Mouse (Mus musculus): ENCODE measurements at regions not wholly inside any gene's neighbourhood (a gene's known extent, or its start where the extent isn't known, plus 50 kb on each side); places are given as distances from the start of the nearest gene placed in this dataset.

DNA sequence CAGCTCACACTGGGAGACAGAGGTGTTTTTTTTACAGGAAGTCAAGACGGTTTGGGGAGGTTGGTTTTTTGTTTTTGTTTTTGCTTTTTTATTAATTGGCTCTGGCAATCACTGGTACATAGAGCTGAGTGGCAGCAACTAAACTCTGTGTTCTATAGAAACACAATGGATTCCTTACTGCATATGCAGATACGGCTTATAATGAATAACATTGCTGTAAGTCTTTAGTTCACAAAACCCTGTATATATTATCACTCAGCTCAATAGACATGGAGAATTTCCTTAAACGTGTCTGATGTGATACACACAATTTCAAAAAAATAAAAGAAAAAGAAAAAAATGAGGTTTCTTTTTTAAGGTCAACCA, 296.0 kb downstream of the Rps29 start:
- WGBS, result 58% methylated on average over 3 of the region's 3 CpGs
- no peaks in the 10 kb centered on the region for H3K9me3 ChIP-seq
- no peaks in the 10 kb centered on the region for H3K36me3 ChIP-seq
- no peak overlapping the region for H3K9ac ChIP-seq
- H3K4me1 ChIP-seq, result no peaks in the 10 kb centered on the region
- H3K4me3 ChIP-seq (replicated peaks), result no peak overlapping the region
- ATAC-seq (ENCODE audit: insufficient read depth, low FRiP score, low read depth), result no peak
- H3K27ac ChIP-seq, result no peak overlapping the region
- H3K4me2 ChIP-seq, result no peak overlapping the region
- no peaks in the 10 kb centered on the region for H3K27me3 ChIP-seq (replicated peaks)

DNA sequence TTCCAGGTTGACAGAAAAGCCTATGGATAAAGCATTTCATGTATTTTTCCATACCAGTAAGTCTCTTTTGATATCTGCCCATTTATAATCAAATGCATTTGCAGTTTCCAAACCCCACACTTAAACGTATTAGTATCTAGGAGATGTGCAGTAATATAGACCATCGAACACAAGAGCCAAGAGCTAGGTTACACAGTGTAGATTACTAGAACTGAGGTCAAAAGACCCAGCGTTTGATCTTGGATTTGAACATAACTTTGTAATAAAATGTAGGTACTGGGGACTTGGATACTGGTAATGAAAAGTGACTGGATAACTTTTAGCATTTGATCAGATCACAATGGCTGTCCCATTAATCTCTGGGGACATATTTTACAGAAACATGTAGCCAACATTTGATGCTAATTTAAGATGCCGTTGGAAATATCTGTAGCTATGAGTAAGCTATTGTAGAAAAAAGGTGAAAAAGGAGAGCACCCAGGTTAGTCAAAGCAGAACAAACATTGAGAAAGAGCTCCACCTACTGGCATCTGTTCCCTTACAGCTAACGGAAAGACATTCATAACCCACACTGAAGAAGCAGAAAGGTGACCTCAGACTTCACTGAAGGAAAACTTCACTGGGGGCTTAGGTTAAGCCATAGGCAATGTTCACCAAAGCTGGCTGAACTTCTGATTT, 296.5 kb downstream of the Rps29 start:
- H3K4me2 ChIP-seq, result no peak overlapping the region
- no peaks in the 10 kb centered on the region for H3K27me3 ChIP-seq (replicated peaks)
- no peak overlapping the region for H3K9ac ChIP-seq
- no peaks in the 10 kb centered on the region for H3K4me1 ChIP-seq
- no peaks in the 10 kb centered on the region for H3K36me3 ChIP-seq
- H3K4me3 ChIP-seq (replicated peaks), result no peak overlapping the region
- no peak for ATAC-seq (ENCODE audit: insufficient read depth, low FRiP score, low read depth)
- 36% methylated on average over 5 of the region's 5 CpGs for WGBS
- H3K27ac ChIP-seq, result no peak overlapping the region
- H3K9me3 ChIP-seq, result no peaks in the 10 kb centered on the region

DNA sequence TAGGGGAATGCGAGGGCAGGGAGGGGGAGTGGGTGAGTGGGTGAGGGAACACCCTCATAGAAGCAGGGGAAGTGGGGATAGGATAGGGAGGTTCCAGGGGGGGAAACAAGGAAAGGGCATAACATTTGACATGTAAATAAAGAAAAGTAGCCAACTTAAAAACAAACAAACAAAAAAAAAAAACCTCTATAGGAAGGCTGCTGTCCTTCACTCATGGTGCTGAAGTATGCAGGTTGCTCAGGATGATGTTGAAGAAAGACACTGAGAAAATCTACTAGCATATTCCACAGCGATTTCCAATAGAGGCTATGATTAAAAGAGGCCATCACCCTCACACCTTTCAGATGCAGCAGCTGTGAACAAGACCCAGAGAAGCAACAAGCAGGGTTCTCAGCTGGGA, 298.7 kb downstream of the Rps29 start:
- 71% methylated on average over 2 of the region's 2 CpGs for WGBS
- Histone ChIP-seq H3K27me3 (replicated peaks) (no peaks in the 10 kb centered on the region), H3K9me3 (no peaks in the 10 kb centered on the region), H3K9ac (no peak overlapping the region), H3K36me3 (no peaks in the 10 kb centered on the region), H3K4me3 (replicated peaks) (no peak overlapping the region), H3K4me1 (no peaks in the 10 kb centered on the region), H3K27ac (no peak overlapping the region), H3K4me2 (no peak overlapping the region)
- no peak for ATAC-seq (ENCODE audit: insufficient read depth, low FRiP score, low read depth)

DNA sequence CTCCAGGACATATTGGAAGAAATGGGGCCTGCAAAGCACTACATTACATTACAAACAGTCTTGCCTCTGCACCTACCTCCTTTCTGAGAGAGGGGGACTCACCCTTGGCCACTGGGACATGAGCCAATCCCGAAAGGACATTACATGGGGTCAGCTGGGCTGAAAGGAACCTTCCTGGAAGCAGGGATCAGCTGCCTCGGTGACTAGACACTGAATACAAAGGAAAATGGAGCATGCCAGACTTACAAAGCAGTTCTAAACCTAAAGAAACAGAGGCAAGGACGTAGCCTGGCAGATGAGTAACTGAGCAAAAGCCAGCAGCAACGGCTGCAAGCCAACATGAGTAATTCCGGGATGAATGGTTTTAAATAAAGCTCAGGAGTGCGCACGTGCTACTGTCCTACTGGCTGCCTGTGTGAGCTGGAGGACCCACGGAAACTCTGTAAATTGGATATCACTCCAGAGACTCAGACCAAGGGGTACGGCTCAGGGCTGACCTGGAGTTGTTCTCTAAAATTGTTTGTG, 309.3 kb downstream of the Rps29 start:
- H3K4me1 ChIP-seq, result no peaks in the 10 kb centered on the region
- H3K9ac ChIP-seq, result no peak overlapping the region
- H3K27me3 ChIP-seq (replicated peaks), result no peaks in the 10 kb centered on the region
- no peak overlapping the region for H3K27ac ChIP-seq
- H3K4me3 ChIP-seq (replicated peaks), result no peak overlapping the region
- H3K4me2 ChIP-seq, result no peak overlapping the region
- WGBS, result 82% methylated on average over 9 of the region's 9 CpGs
- no peak for ATAC-seq (ENCODE audit: insufficient read depth, low FRiP score, low read depth)
- no peaks in the 10 kb centered on the region for H3K36me3 ChIP-seq
- no peaks in the 10 kb centered on the region for H3K9me3 ChIP-seq

DNA sequence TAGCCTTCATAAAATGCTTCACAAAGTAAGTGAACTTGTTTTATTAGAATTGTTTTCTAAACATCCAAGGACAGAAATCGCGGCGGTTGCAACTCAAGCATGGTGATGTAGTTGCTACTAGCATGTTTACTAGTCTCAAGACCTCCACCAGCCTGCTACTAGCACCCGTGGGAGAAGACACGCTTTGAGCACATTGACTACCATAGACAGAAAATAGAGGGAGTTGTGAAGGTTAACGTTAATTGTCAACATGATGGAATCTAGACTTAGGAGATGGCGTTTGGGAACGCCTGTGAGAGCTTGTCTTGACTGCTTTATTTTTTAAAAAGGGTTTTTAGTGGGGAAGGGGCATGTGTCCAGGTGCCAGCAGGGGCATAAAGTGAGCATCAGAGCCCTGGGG, 318.2 kb downstream of the Rps29 start:
- no peaks in the 10 kb centered on the region for H3K27me3 ChIP-seq (replicated peaks)
- no peak overlapping the region for H3K4me2 ChIP-seq
- no peak overlapping the region for H3K4me3 ChIP-seq (replicated peaks)
- no peaks in the 10 kb centered on the region for H3K4me1 ChIP-seq
- no peak for ATAC-seq (ENCODE audit: insufficient read depth, low FRiP score, low read depth)
- no peak overlapping the region for H3K27ac ChIP-seq
- no peak overlapping the region for H3K9ac ChIP-seq
- WGBS, result 89% methylated on average over 8 of the region's 8 CpGs
- H3K9me3 ChIP-seq, result no peaks in the 10 kb centered on the region
- H3K36me3 ChIP-seq, result no peaks in the 10 kb centered on the region

DNA sequence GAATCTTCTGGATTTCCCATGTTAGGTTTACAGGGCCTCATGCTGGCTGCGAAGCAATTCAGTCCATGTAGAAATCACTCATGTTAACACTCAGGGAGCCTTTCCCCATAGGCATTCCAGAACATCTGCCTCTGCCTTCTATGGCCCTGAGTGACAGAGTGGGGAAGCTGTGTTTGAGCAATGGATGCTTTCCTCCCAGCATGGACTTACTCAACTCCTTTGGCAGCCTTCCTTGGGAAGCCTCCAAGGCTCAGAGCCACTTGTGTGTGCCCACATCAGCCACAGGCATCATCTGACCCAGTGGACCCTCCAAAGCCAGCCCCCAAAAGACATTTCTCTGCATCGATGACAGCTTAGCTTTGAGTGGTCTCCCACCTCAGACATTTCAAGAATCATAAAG, 318.8 kb downstream of the Rps29 start:
- Histone ChIP-seq H3K4me1 (no peaks in the 10 kb centered on the region), H3K4me3 (replicated peaks) (no peak overlapping the region), H3K9ac (no peak overlapping the region), H3K9me3 (no peaks in the 10 kb centered on the region), H3K4me2 (no peak overlapping the region), H3K27me3 (replicated peaks) (no peaks in the 10 kb centered on the region), H3K36me3 (no peaks in the 10 kb centered on the region), H3K27ac (no peak overlapping the region)
- 78% methylated on average over 2 of the region's 2 CpGs for WGBS
- ATAC-seq (ENCODE audit: insufficient read depth, low FRiP score, low read depth), result no peak

DNA sequence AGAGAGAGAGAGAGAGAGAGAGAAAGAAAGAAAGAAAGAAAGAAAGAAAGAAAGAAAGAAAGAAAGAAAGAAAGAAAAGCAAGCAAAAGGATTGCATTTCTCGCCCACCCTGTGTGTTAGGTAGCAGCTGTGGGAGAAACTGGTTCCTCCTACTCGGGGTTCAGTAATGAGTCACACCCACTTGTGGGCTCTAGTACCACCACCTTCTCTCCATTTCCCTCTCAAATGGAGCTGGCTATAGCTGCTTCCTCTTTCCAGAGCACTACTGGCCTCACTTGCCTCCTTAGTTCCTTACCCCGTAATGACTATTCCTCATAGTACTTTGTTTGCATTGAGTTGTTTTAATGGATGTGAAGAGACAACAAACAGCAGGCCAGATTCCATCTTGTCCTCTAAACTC, 323.0 kb downstream of the Rps29 start:
- H3K27me3 ChIP-seq (replicated peaks), result no peaks in the 10 kb centered on the region
- no peaks in the 10 kb centered on the region for H3K36me3 ChIP-seq
- 76% methylated on average over 3 of the region's 3 CpGs for WGBS
- H3K27ac ChIP-seq, result no peak overlapping the region
- H3K4me1 ChIP-seq, result no peaks in the 10 kb centered on the region
- ATAC-seq (ENCODE audit: insufficient read depth, low FRiP score, low read depth), result no peak
- no peak overlapping the region for H3K4me3 ChIP-seq (replicated peaks)
- H3K4me2 ChIP-seq, result no peak overlapping the region
- no peaks in the 10 kb centered on the region for H3K9me3 ChIP-seq
- H3K9ac ChIP-seq, result no peak overlapping the region

DNA sequence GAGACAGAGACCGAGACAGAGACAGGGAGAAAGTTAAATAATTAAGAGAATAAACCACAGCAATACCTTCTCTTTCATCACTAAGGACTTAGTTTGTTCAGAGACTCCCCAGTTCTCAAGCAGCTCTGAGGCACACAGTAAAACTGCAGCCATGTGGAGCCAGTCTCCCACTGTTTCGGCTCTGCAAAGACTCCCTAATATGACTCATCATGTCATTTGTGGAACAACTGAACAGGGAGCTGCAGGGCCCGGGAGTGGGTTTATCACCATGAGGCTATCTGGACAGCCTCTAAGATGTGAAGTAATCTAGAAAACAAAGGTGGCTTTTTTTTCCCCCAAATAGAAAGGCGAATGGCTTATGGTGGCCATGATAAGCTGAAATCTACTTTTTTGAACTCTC, 325.1 kb downstream of the Rps29 start:
- Histone ChIP-seq H3K9ac (no peak overlapping the region), H3K27ac (no peak overlapping the region), H3K36me3 (no peaks in the 10 kb centered on the region), H3K9me3 (no peaks in the 10 kb centered on the region), H3K4me2 (no peak overlapping the region), H3K27me3 (replicated peaks) (no peaks in the 10 kb centered on the region), H3K4me3 (replicated peaks) (no peak overlapping the region), H3K4me1 (no peaks in the 10 kb centered on the region)
- WGBS, result 60% methylated on average over 4 of the region's 4 CpGs
- no peak; the same call in 1 of the 2 replicates for ATAC-seq (ENCODE audit: insufficient read depth, low FRiP score, low read depth)

DNA sequence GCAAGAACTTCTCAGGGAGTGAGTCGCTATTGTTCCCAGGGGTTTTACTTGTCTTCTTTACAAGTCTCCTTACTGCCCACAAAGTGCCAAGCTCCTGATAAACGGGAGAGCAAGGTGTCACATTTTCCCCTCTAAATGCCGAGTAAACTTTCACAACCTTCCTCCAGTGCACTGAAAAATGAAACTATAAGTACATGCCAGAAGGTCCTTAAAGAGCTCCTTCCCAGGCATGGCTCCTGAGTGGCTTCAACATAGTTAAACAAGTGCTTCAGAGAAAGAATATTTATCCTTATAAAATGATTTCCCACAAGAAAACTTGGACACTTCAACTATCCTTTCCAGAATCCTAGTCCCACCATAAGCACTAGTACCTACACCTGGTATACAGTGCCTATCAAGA, 329.6 kb downstream of the Rps29 start:
- Histone ChIP-seq H3K4me2 (no peak overlapping the region), H3K9ac (no peak overlapping the region), H3K36me3 (no peaks in the 10 kb centered on the region), H3K27me3 (replicated peaks) (no peaks in the 10 kb centered on the region), H3K27ac (no peak overlapping the region), H3K4me3 (replicated peaks) (no peak overlapping the region), H3K4me1 (no peaks in the 10 kb centered on the region), H3K9me3 (no peaks in the 10 kb centered on the region)
- no peak for ATAC-seq (ENCODE audit: insufficient read depth, low FRiP score, low read depth)
- WGBS, result 54% methylated on average over 3 of the region's 3 CpGs

DNA sequence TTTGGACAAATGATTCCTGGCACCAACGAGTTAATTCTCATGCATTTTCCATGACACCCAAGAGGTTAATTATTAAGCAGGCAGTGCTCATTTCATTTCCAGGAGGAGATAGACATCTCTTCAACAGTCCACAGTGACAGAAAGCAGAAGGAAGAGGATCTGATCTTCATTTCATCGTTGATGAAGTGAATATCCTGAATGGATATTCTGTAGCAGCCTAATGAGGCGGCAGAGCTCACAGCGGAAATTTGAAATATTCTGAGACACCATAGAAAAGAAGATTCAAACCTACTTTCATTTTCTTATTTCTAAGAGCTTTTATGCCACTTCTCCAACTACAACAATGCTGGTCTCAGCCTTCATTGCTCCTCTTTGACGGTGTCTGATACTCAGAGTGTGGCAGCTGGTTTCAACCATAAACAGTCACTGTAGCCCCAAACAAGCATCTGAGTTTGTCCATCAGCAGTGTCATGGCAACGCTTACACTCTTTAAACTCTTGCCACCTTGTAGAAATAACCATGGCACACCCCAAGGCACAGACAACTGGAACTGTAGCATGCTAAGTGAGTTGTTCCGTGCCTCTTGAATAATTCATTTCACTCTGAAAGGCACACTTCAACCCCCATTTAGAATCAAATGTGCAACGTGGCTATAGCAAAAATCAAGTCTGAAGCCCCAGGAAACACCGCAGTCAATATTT, 331.3 kb downstream of the Rps29 start:
- Histone ChIP-seq H3K4me2 (no peak overlapping the region), H3K4me3 (replicated peaks) (no peak overlapping the region), H3K9ac (no peak overlapping the region), H3K36me3 (no peaks in the 10 kb centered on the region), H3K27ac (no peak overlapping the region), H3K9me3 (no peaks in the 10 kb centered on the region), H3K27me3 (replicated peaks) (no peaks in the 10 kb centered on the region), H3K4me1 (no peaks in the 10 kb centered on the region)
- WGBS, result 80% methylated on average over 9 of the region's 9 CpGs
- no peak for ATAC-seq (ENCODE audit: insufficient read depth, low FRiP score, low read depth)

DNA sequence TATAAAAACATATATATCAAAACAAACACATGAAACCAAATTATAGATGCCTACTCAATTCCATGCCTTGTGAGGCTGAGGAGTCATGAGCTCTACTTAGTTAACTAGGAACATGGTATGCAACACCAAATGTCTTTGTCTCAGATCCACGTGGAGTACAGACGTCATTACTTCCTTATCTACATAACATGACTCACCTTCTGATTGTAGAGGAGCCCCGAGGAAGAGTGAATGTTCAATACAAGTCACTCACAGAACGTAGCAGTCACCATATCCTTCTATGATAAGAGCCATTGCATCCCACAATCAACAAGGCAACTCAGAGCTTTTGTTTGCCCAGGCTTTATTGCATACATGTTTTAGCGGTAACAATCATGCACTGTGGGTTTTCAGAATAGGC, 364.6 kb downstream of the Rps29 start:
- Histone ChIP-seq H3K27ac (no peak overlapping the region), H3K4me2 (no peak overlapping the region), H3K4me3 (replicated peaks) (no peak overlapping the region), H3K4me1 (no peaks in the 10 kb centered on the region), H3K27me3 (replicated peaks) (no peaks in the 10 kb centered on the region), H3K9ac (no peak overlapping the region), H3K9me3 (no peaks in the 10 kb centered on the region), H3K36me3 (no peaks in the 10 kb centered on the region)
- no peak for ATAC-seq (ENCODE audit: insufficient read depth, low FRiP score, low read depth)
- 64% methylated on average over 5 of the region's 5 CpGs for WGBS

DNA sequence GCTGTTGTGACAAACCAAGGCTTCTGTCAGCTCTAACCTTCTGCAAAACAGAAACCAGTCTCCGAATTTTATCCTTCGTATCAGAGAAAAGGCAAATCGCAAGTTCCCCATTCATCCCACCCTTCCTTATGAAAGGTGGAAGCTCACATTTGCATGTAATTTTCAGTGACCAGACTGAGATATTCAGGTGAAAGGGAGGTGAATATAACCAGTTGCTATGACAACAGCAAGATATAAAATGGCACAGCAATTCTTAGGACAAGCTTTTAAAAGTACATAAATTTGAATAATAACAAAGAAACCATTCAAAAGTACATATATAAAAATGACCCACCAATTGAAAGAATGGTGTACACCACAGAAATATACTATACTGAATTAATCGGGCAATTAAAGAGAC, 375.4 kb downstream of the Rps29 start:
- Histone ChIP-seq H3K27ac (no peak overlapping the region), H3K9ac (no peak overlapping the region), H3K9me3 (no peaks in the 10 kb centered on the region), H3K4me3 (replicated peaks) (no peak overlapping the region), H3K36me3 (no peaks in the 10 kb centered on the region), H3K27me3 (replicated peaks) (no peaks in the 10 kb centered on the region), H3K4me1 (no peaks in the 10 kb centered on the region), H3K4me2 (no peak overlapping the region)
- WGBS, result 89% methylated on average over 4 of the region's 4 CpGs
- no peak for ATAC-seq (ENCODE audit: insufficient read depth, low FRiP score, low read depth)
